Mouse (Mus musculus) olfactory bulb, adult 2 months (tissue): ENCODE measurements around the gene Stk10. TPM values are rescaled to one million over a fixed set of nuclear protein-coding genes. Genes with fewer than 3 reads are reported as not detected.

Experiments
- H3K27ac ChIP-seq: fragments of 200-500 bp; 2 replicates; pipeline ENCODE4 v1.5.1; 2012; ENCODE audit warnings: low read depth, low read length; ENCODE audit not compliant: insufficient read depth
- H3K4me1 ChIP-seq: fragments of 200-500 bp; 2 replicates; pipeline ENCODE4 v1.6.1; 2012; ENCODE audit warnings: low read length; ENCODE audit not compliant: control insufficient read depth, insufficient read depth
- H3K4me3 ChIP-seq: fragments of 200-500 bp; 2 replicates; pipeline ENCODE4 v1.5.1; 2012; ENCODE audit warnings: mild to moderate bottlenecking, low read depth, low read length, moderate library complexity; ENCODE audit not compliant: insufficient read depth
- CTCF ChIP-seq: fragments of 200-500 bp; IDR thresholded peaks from 2 replicates; pipeline ENCODE4 v1.5.1; 2012; ENCODE audit warnings: low read depth, mild to moderate bottlenecking, low read length, moderate library complexity; ENCODE audit not compliant: insufficient read depth
- POLR2A ChIP-seq: fragments of 200-500 bp; IDR thresholded peaks from 2 replicates; pipeline ENCODE4 v1.6.1; 2012; ENCODE audit warnings: mild to moderate bottlenecking, low read depth, low read length, moderate library complexity; ENCODE audit not compliant: insufficient read depth
- WGBS: fragments of 180-500 bp; shearing (Covaris S2); methylation state at CpG from one replicate; pipeline ENCODE4 v1.1.7; 2018; 5-methylcytosine and 5-hydroxymethylcytosine counted together
- polyA plus RNA-seq: library from polyadenylated mRNA; stranded (reverse); fragments of >200 nt; gene quantifications from 2 replicates; pipeline ENCODE4 v1.2.4, GENCODE M21; 2012; ENCODE audit warnings: low replicate concordance; ENCODE audit not compliant: missing spikeins, insufficient read depth, insufficient read length

Stk10 gene
- polyA plus RNA-seq, 1 experiment, result not detected

DNA sequence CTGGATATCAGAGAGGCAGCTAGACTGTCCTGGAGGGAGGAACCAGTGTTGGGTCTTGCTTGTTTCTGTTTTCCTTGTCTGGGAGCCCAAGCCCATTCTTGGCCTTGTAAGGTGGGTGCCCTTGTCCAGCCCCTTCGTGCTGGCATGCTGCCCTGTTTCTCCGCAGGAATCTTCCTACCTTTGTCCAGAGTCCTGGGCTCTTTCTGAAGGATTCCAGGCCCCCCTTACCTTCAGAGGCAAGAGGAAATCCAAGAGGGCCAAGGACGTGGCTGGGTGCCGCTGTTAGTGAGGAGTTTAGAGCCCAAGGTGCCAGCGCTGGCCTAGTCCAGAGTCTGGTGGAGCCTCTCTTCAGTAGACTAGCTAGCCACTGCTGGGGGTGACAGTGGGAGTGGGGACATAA is 11.4 kb downstream of the Stk10 start:
- Histone ChIP-seq H3K27ac (no peak overlapping the region), H3K4me1 (peaks cover 13% of the 10 kb centered on the region), H3K4me3 (no peak overlapping the region)
- no peak for TF ChIP-seq POLR2A
- TF ChIP-seq CTCF, result no peak
- 93% methylated on average over 5 of the region's 5 CpGs for WGBS

DNA sequence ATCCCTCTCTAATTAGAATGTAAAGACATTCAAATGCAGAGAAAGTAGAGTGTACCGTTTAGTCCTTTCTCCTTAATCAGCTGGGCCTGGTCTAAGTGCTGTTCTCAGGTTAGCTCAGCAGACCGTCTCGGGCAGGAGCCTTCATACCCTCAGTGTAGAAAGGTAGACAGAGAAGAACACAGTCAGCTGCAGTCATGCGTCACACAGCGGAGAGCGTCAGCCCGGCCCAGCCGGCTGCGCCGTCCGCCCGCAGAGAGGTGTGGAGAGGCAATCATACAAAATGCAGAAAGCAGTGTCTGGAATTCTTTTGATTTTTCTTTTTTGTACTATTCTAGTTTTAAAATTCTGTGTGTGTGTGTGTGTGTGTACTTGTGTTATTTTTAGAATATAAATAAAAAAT is 12.5 kb downstream of the Stk10 start:
- no peak overlapping the region for H3K27ac ChIP-seq
- TF ChIP-seq POLR2A (no peak), CTCF (no peak)
- 64% methylated on average over 12 of the region's 12 CpGs for WGBS
- H3K4me3 ChIP-seq, result no peak overlapping the region
- H3K4me1 ChIP-seq, result peaks cover 13% of the 10 kb centered on the region

DNA sequence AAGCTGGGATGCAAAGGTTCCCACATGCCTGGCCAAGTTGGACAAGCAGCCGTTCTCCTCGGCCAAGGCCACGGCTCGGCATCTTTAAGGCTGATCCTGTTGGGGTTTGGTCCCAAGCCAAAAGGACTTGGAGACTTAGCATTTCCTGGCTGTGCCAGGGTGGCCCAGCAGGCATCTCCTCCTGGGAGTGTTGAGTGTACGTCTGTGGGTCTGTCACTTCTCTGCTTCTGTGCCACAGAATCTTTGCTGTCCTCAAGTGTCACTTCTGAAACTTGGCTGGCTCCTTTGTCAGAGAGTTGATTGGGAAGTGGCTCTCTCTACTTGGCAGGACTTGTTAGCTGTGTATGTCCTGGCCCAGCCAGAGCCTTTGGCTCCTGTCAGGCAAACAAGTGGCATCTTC is 13.4 kb downstream of the Stk10 start:
- no peak for TF ChIP-seq POLR2A
- TF ChIP-seq CTCF, result no peak
- H3K27ac ChIP-seq, result no peak overlapping the region
- WGBS, result 56% methylated on average over 5 of the region's 5 CpGs
- H3K4me1 ChIP-seq, result peaks cover 13% of the 10 kb centered on the region
- no peak overlapping the region for H3K4me3 ChIP-seq

DNA sequence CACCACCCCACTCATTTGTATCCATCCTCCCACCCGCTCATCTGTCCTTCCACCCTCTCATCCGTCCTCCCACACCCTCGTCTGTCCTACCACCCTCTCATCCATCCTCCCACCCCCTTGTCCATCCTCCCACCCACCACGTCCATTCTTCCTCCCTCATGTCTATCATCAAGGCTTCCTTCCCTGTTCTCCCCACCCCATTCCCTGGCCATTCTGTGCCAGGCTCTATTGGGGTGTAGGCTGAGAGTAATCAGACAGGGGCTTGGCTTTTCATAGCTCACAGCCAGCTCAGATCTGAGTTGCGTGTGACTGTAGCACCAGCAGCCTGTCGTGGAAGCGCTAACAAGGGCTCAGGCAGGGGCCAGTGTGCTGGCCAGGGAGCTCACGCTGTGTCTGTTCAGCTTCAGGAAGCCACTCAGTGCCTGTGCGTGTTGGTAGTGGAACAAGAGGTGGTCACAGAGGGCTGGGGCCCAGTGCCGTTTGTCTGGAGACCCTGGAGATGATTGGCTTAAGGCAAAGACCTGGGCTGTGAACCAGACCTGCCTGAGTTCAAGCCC is 14.4 kb downstream of the Stk10 start:
- 85% methylated on average over 10 of the region's 10 CpGs for WGBS
- Histone ChIP-seq H3K27ac (no peak overlapping the region), H3K4me3 (no peak overlapping the region), H3K4me1 (peaks cover 16% of the 10 kb centered on the region)
- TF ChIP-seq POLR2A (no peak), CTCF (no peak)

DNA sequence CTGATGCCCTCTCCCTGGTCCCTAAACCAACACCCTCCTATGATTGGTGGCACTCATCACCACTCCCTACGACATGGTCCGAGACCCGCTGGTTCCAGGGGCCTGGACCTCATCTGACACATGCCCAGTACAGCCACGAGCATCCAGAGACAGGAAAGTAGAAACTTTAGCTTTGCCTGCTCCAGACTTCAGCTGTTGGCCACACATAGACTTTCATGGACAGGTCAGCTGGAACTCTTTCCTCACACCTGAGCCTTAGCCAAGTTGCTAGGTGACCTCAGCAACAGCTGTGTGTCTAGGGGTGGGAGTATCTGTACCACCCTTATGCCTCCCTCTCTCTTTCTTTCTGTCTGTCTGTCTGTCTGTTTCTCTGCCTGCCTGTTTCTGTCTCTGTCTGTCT is 15.1 kb downstream of the Stk10 start:
- WGBS, result 92% methylated on average over 4 of the region's 4 CpGs
- Histone ChIP-seq H3K4me3 (no peak overlapping the region), H3K27ac (no peak overlapping the region), H3K4me1 (peaks cover 21% of the 10 kb centered on the region)
- TF ChIP-seq CTCF (no peak), POLR2A (no peak)

DNA sequence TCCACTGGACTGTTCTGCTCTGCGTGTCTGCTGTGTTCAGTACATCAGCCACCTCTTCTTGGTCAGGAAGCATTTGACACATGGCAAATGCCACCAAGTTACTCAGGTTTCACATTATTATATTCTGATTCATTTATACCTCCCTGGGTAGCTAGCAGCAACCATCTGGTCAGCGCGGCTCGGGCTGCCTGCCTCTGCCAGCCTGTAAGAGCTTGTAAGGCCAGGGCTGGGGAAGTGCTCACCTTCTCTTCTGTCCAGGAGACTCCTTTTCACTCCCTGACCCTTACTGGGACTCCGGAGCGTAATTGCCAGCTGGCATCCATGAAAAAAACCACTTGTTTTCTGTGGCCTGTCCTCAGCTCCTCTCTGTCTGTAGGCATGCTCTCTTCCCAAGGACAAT is 16.1 kb downstream of the Stk10 start:
- WGBS, result 77% methylated on average over 6 of the region's 6 CpGs
- TF ChIP-seq CTCF (no peak), POLR2A (no peak)
- Histone ChIP-seq H3K4me3 (no peak overlapping the region), H3K27ac (no peak overlapping the region), H3K4me1 (peaks cover 21% of the 10 kb centered on the region)

DNA sequence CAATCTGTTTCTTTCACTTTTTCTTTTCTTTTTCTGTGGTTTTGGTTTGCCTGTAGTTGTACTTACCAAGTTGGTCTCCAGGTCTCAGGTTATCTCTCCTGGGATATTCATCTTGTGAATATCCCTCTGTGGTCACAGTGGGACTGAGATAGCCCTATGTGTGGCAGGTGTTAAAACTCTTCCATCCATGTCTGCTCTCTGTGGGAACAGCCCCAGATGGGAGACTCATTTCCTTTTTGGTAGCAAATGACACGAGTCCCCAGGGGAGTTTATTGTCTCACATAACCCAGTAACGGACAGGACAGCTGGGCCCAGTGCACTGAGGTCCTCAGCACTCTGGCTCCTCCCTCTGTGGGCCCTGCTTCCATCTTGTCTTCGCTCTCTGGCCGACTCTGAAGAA is 17.0 kb downstream of the Stk10 start:
- H3K27ac ChIP-seq, result no peak overlapping the region
- no peak for TF ChIP-seq CTCF
- TF ChIP-seq POLR2A, result no peak
- no peak overlapping the region for H3K4me3 ChIP-seq
- 85% methylated on average over 4 of the region's 4 CpGs for WGBS
- H3K4me1 ChIP-seq, result peaks cover 21% of the 10 kb centered on the region

DNA sequence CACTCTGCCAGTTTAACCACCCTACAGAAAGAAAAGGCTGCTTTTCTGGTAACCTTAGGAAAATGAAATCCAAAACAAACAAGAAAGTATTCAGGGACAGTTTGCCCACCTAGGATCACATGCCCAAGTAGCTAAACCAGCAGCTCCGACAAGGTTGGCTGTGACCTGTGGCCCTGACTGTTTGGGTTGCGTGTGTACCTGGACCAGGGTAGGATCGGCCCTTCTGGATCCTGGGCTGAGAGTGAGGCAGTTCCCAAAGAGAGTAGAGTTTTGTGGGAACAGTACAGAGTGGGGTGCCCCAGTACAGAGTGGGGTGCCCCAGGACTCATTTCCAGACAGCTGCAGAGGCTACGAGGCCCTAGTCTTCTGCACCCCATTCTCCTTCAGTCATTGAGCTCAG is 18.0 kb downstream of the Stk10 start:
- WGBS, result 97% methylated on average over 4 of the region's 4 CpGs

DNA sequence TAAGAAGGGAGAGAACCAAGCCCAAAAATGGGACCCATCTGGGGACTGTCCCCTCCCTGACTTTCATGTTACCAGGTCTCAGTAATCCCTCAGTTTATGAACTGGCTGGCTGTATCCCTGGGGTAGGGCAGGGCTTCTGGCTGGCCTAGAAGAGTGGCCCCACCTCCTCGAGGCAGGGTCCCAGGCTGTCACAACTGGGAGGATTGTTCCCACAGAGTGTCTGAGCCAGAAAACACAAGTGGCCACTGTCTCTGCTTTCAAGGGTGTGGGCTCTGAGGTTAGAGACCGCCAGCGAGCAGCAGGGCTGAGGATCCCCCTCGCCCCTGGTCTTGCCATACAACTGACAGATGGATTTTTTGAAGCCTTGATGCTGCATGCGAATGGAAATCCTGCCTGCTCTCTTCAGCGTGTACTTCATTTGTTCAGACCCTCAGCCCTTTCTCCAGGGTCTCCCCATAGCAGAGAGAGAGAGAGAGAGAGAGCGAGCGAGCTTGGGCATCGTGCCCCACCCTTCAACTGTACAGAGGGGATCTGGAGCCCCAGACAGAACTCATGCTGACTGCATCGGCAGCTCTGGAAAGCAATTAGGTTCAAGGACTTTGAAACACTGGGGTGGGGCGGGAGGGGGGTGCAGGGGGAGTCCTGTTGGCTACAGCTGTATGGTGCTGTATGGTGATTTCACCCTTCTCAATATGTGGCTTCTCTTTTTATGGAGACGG is 18.6 kb downstream of the Stk10 start:
- H3K4me3 ChIP-seq, result no peak overlapping the region
- no peak overlapping the region for H3K27ac ChIP-seq
- WGBS, result 81% methylated on average over 12 of the region's 12 CpGs
- TF ChIP-seq POLR2A (no peak), CTCF (no peak)
- H3K4me1 ChIP-seq, result peaks cover 15% of the 10 kb centered on the region

More for the DNA sequence above, 18.0 kb downstream of the Stk10 start:
- Histone ChIP-seq H3K4me3 (no peak overlapping the region), H3K4me1 (peaks cover 21% of the 10 kb centered on the region), H3K27ac (no peak overlapping the region)
- TF ChIP-seq POLR2A (no peak), CTCF (no peak)
